Mouse (Mus musculus) 416B (cell line): ENCODE measurements around the gene Card9.
A peak's percentile ranks its signal among the peaks of the same experiment; 100 is the strongest.

Experiments used
- DNase-seq: peaks from one replicate; pipeline ENCODE4 v3.0.0; 2011; ENCODE audit warnings: low read depth

Card9 gene

DNA sequence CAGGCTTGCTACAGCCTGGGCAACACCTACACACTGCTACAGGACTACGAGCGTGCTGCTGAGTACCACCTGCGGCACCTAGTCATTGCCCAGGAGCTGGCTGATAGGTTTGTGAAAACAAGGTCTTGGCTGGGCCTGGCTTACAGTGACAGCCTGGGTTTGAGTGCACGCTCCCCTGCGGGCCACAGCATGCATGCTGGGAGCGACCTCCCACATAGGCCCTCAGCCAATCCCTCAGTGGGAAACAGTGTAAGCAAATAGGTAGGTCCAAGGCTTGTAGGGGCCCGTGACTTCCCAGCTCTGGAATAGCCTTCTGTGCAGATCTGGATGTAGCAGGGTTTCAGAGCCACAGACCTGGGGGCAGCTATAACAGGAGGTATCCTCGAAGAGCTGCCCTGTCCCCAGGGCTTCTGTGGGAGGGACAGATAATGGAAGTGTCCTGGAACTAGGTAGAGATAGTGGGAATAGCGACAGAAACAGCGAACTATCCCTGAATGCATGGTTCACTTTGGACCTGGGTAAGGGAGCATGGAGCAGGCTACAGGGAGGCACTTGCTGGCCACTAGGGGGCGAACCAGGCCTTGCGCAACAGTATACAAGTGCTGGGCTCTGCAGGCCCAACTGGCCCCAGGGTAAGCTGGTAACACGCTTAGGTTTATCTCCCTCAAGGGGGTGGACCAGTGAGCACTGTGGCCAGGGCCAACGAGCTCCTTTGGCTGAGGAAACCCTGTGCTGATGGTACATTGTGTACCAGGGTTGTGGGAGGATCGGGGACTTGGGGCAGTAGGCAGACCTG, 35.1 kb downstream of the Card9 start:
- peak; percentile 85 for DNase-seq

DNA sequence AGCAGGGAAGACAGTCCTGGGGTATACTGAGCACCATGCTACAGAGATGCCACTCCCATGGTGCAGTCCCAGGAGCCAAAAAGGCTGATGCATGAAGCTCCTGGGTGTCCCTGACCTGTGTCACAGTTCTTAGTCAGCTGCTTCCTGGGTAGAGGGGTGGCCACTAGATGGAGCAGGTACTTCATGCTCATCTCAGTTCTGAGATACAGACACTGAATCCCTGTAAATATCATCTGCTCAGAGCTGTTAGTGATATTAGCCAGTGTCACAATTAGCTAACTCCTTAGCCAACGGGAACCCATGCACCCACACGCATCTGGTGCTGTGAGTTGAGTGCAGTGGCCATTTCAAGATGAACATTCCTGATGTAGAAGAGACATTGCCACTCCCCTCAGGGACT, 35.8 kb downstream of the Card9 start:
- peak; percentile 61 for DNase-seq

DNA sequence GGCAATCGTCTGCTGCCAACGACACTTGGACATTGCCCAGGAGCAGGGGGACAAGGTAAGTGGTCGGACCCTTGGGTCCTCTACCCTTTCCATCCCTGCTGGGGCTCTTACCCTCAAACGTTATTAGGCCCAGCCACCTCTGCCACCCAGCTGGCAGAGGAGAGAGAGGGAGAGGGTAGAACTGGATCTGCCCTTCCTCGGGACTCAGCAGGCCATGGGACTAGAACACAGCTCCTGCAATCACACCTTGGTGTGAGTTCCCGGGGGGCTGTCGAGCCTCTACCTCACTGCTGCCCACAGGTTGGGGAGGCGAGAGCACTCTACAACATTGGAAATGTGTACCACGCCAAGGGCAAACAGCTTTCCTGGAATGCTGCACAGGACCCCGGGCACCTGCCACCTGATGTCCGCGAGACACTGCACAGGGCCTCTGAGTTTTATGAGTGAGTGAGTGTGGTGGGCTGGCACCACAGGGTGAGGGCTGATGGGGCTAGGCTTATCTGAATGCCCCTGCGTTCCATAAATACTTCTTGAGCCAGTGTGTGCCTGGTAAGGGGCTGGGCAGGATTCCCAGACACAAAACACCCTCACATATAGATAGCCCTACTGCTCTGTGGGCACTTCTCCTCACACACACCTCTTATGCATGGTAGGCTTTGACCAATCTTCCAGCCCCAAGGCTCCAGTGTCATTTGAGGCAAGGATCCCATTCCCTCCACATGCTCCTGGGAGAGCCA, 37.0 kb downstream of the Card9 start:
- DNase-seq = no peak

GRCm38 (mm10) chr2:26320245-26321185, 40.2 kb downstream of the Card9 start:
- no peak for DNase-seq

GRCm38 (mm10) chr2:26319519-26320244, 41.0 kb downstream of the Card9 start:
- DNase-seq = no peak

- DNase-seq = no peak
Observed at GRCm38 (mm10) chr2:26319109-26319508, 41.6 kb downstream of the Card9 start.

GRCm38 (mm10) chr2:26317991-26318672, 42.6 kb downstream of the Card9 start:
- DNase-seq = no peak

DNA sequence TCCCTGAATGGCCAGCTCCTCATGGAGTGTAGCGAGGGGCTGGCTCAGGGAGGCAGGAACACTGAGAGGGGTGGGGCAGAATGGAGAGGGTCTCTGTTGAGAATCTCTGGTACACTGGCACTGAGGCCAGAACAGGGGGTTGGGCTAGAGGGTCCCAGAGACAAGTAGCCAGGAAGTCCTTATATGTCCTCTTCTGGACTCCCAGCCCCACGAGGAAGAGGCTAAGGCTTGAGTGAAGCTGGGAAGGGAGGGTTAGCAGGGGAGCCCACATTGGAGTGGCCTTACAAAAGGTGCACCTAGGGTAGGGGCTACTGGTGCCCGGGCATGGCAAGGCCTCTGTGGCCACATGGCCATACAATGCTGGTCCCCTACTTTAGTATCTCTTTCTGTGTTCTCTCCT, 43.3 kb downstream of the Card9 start:
- DNase-seq = no peak

GRCm38 (mm10) chr2:26316576-26317246, 44.0 kb downstream of the Card9 start:
- peak; percentile 81 for DNase-seq

GRCm38 (mm10) chr2:26315925-26316311, 44.8 kb downstream of the Card9 start:
- no peak for DNase-seq

GRCm38 (mm10) chr2:26315072-26315924, 45.4 kb downstream of the Card9 start, which contains the start of gene Gpsm1:
TSS of gene Gpsm1 (plus strand) at chr2:26315515.
- DNase-seq = peak; percentile 83

GRCm38 (mm10) chr2:26314281-26315071, 46.2 kb downstream of the Card9 start:
- no peak for DNase-seq

DNA sequence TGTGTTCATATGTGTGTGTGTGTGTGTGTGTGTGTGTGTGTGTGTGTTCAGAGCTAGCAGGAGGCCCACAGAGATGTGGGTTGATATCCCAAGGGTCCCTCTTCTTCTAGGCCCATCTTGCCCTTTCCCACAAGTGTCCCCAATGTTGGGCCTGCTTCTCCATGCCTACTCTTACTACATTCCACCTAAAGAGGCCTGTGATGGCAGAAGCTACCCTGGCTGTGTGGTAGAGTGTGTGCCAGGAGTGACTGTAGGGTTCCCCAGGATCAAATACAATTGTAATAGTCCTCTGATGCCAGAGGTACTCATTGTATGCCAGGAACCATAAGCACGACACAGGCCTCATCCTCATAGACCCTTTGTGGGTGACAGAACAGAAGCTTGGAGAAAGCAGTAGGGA, 47.3 kb downstream of the Card9 start:
- no peak for DNase-seq

DNA sequence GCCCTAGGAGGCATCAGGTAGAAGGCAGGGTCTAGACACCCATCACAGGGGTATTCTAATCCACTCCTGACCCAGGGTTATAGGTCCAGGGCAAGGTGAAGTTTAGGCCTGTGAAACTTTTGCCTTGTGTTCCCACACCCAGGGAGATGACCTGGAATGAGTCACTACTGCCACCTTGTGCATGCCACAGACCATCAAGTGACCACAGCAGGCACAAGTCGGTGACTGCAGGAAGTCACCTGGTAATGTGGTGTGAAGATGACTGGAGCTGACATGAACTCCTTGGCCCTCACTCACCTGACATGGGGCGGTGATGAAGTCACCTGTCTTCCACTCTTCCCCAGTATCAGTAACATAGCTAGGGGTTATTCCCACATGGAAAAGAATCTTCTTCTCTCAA, 47.9 kb downstream of the Card9 start:
- peak; percentile 71 for DNase-seq

DNA sequence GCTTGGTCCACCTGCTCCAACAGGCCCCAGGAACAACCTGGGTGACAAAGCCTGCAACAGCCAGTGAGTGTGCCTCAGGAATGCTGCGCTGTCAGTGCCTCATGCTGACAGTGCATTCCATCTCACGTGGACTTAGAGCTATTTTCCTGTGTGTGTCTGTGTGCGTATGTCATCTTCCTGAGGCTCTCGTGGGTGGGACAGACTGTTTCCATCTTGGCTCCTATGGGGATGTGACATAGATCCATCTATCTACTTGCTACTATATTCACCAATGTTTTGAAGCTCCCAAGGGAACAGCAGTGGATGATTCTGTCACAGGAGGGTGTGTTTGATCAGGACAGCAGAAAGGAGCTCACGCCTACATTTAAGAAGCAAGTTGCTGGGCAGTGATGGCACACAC, 48.8 kb downstream of the Card9 start:
- peak; percentile 36 for DNase-seq

GRCm38 (mm10) chr2:26309739-26310138, 51.0 kb downstream of the Card9 start:
- no peak for DNase-seq

DNA sequence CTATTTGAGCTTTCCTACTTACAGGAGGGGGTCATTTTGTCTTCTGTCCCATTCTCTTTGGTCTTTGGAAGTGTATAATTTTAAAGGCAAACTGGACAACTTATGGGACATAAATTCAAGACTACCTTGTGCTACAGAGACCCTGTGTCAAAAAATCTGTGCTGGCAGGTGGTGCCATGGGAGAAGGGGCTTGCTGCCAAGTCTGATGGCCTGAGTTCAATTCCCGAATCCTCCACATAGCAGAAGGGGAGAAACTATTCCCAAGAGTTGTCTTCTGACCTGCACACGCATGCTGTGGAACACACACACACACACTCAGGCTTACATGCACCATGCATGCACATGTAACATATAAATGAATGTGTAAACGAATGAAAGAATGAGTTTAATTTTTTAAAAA, 54.0 kb downstream of the Card9 start:
- DNase-seq = no peak

DNA sequence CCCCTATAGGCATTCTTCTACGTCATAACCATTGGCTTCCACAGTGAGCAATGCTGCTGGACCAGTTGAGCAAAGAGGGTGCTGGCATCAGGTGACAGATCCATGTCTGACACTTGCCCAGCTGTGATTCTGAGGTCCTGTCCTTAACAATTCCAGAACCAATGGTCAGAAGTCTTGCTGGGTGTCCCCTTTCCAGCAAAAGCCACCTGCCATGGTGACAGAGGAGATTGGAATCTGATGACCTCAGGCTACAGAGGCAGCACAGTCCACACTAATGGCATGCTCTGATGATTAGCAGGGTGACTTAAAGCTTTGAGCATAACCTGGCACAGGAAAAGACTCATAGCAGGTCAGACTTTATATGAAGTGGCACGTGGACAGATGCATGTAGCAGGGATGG, 55.2 kb downstream of the Card9 start:
- no peak for DNase-seq

- peak; percentile 45 for DNase-seq
Observed at GRCm38 (mm10) chr2:26304711-26305110, 56.0 kb downstream of the Card9 start.
